Mouse (Mus musculus): ENCODE data around the gene Fbxo6.

DNA sequence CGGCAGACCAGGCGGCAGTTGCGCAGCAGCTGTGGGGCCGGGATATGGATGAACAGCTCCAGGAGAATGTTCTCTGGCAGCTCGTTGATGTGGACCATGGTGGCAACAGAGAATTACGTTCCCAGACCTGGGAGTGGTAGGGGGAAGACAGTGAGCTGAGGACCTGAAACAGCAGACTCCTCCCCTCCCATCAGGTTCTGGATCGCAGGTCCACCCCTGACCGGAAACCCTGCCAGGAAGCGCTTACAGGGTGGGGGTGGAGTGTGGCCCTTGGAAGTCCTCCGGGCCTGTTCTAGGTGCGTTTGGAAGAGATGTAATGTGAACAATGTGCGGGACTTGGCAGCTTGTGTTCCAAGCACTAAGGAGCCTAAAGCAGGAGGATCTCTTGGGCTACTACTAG is 2.4 kb downstream of the Fbxo6 start:
- no peak for TF ChIP-seq CTCF (IDR thresholded peaks at IDR 0.05; ENCODE audit: low read depth)
- TF ChIP-seq EP300 (optimal IDR thresholded peaks at IDR 0.05) = no peak
